Mouse (Mus musculus): ENCODE measurements around the gene Dock3.
A peak's percentile ranks its signal among the peaks of the same experiment; 100 is the strongest.

DNA sequence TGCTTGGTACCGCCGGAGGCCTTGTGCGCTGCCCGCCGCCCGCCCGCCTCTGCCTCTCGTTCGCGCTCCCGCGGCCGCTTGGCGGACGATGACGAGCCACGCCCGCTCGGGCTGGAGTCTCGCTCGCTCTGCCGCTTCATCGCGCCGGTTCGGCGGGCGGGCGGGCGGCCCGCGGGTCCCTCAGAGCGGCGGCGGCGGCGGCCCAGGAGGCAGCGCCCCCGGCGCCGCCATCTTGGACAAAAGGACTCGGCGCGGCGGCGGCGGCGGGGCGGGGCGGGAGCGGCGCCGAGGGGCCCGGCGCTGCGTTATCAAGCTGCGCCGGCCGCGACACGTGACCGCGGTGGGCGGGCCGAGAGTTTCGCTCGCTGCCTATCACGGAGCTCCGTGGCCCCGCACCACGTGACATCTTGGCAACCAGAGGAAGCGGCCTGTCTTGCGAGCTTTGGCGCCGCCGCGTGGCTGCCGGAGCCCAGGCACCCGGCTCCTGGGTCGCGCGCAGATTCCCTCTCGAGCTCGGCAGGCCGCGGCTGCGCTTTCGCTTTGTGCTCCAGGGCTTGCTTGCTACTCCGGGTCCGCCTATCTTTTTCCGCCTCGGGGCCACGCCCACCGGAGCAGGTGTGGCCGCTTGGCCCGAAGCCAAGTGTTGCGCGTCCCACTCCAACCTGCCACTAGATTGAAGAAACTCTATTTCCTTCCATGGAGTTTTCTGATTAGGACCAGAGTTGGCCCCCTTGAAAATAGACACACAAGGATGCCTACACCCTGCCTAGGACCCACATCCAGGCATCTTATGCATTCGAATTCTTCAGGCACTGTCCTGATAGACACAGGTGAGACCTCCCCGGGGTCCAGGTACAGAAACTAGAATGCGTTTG lies 344.6 kb downstream of the Dock3 start, which contains the start of gene Rbm15b:
- TF ChIP-seq CTCF (IDR thresholded peaks at IDR 0.05; ENCODE audit: low read depth) (peak; percentile 83), EP300 (IDR thresholded peaks at IDR 0.05; ENCODE audit: low read depth) (peak; percentile 46; the same call in 1 of the 2 replicates)

Data from liver, embryonic 14.5 days (tissue).